Mouse (Mus musculus) lung, adult 2 months (tissue): Measurements from ENCODE around the gene Lexm. TPM values are rescaled to one million over a fixed set of nuclear protein-coding genes. Genes with fewer than 3 reads are reported as not detected.

Experiments used
- DNase-seq: peaks from one replicate; pipeline ENCODE4 v3.0.0; 2022
- H3K4me1 ChIP-seq: fragments of 200-500 bp; 2 replicates; pipeline ENCODE4 v1.6.1; 2011; ENCODE audit warnings: low read length; ENCODE audit not compliant: control insufficient read depth, insufficient read depth
- H3K4me3 ChIP-seq: fragments of 200-500 bp; replicated peaks from 2 replicates; pipeline ENCODE3; 2011; ENCODE audit warnings: low read depth, mild to moderate bottlenecking, control low read depth, low read length; ENCODE audit errors: extremely low read depth
- CTCF ChIP-seq: fragments of 200-500 bp; IDR thresholded peaks from 2 replicates; pipeline ENCODE4 v1.5.1; 2011; ENCODE audit warnings: mild to moderate bottlenecking, low read length, control low read depth; ENCODE audit not compliant: insufficient read depth
- POLR2A ChIP-seq: fragments of 200-500 bp; IDR thresholded peaks from 2 replicates; pipeline ENCODE4 v1.6.1; 2011; ENCODE audit warnings: low read depth, mild to moderate bottlenecking, control low read depth, low read length, borderline replicate concordance; ENCODE audit errors: extremely low read depth
- WGBS: fragments of 180-500 bp; shearing (Covaris S2); methylation state at CpG from one replicate; pipeline ENCODE4 v1.1.7; 2018; 5-methylcytosine and 5-hydroxymethylcytosine counted together
- polyA plus RNA-seq: library from polyadenylated mRNA; depleted of rRNA; stranded (reverse); fragments of >200 nt; gene quantifications from 2 replicates; pipeline ENCODE4 v1.2.3, GENCODE M21; 2012

Gene Lexm
- polyA plus RNA-seq, 1 experiment, result not detected

DNA sequence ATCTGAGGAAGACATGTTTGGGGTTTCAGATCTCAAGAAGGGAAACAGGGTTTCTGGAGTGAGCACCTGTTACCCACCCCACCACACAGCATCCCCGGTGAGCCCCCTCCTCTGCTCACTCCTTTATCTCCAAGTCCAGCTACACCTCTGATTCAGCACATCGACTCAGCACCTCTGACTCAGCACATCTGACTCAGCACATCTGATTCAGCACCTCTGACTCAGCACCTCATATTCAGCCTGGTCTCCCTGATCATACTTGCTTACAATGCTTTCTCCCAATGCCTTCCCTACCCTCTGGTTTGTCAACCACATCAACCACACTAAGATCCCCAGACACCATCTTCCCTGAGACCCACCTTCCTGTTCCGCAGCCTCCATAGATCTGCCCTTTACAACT is 3.5 kb downstream of the Lexm start:
- DNase-seq, result no peak
- Histone ChIP-seq H3K4me3 (no peak overlapping the region), H3K4me1 (no peaks in the 10 kb centered on the region)
- WGBS, result 51% methylated on average over 3 of the region's 3 CpGs
- TF ChIP-seq CTCF, result no peak
- no peak for TF ChIP-seq POLR2A

DNA sequence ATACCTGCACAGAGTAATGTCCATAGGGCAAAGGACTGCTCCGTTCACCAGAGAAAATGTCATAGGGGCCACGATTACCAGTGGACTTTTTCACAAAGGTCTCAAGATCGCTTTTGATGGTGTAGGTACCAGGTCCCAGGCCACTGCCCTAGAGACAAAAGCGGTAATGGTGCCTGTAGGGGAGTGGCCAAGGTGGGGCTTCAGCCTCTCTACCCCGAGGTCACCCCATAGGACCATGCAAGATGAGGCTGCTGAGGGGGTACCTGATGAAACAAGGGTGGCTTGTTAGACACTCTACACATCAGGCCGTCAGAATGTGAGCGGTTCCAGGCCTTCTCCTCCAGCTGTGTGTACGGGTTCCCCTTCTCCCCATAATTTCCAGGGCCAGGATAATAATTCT is 3.9 kb downstream of the Lexm start:
- TF ChIP-seq CTCF (no peak), POLR2A (no peak)
- no peak for DNase-seq
- H3K4me3 ChIP-seq, result no peak overlapping the region
- H3K4me1 ChIP-seq, result no peaks in the 10 kb centered on the region
- WGBS, result 78% methylated on average over 8 of the region's 8 CpGs

DNA sequence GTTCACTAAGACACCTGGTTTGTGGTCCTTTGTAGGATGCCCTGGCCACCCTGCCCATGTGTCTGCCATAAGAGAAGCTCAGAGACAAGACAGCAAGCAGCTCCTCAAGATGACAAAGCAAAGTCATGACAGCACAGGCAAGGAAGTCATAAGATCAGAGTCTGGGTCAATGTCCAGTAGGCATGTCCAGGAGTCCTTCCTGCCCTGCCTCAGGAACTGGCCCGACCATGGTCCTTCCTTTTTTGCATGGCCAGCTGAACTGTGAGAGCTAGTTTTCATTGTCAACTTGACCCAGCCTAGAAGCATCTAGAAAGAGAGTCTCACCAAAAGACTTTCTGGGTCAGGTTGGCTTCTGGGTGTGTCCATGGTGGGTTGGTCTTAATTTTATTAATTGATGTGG is 9.1 kb downstream of the Lexm start:
- DNase-seq, result no peak
- Histone ChIP-seq H3K4me1 (no peaks in the 10 kb centered on the region), H3K4me3 (no peak overlapping the region)
- WGBS, result 69% methylated on average over 1 of the region's 1 CpGs
- no peak for TF ChIP-seq POLR2A
- TF ChIP-seq CTCF, result no peak

DNA sequence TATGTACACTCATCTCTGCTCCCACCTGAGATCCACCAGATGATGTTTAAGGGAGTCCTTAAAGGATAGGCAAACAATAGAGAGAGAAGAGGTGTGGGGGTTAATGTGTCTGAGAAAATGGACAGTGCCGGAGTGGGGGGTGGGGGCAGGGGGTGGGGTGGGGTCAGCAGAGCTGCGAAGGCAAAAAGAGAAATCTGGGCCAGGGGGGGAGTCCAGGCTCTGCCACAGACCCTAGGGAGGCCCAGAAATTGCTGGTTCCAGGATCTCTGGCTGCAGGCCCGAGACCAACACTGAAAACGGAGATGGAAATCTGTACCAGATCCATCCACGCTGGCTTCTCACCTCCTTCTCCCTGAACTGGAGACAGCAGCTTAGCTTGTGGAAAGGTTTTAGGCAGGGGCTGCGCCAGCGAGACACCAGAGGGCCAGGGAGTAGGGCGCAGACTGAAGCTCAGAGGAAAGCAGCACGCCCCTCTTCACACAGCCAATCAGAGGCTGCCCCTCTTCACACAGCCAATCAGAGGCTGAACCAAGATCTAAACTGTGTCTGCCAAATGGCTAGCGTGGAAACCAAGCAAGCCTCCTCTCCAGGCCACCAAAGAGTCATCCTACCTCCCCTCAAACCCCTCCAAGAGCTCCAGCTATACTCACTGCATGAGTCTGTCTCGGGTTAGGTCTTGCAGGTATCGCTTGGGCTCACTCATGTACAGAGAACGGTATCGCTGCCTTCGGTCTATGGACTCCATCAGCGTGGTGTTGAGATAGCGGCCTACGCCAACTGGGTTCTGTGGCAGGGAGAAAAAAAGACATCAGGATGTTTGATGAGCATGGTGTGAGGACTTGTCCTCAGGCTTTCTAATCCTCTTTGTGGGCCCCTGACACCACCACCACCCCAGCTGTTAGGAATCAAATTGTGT is 10.1 kb downstream of the Lexm start:
- TF ChIP-seq CTCF (no peak), POLR2A (no peak)

DNA sequence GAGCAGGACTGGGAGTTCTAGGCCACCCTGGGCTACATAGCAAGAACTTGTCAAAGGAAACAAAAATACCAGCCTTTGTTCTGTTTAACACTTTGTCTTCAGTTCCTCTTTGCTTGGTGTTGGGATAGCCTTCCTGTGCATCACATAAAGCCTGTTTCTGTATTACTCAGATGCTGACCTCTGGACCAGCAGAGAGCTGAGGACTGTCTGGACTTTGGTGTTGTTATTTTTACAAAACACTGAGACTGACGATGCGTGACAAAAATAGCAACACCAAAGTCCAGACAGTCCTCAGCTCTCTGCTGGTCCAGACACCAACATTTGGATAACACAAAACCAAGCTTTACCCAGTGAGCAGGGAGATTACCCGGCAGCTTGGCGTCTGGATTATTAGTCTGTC is 16.3 kb downstream of the Lexm start:
- TF ChIP-seq CTCF, result no peak
- no peak for TF ChIP-seq POLR2A
- no peak for DNase-seq
- H3K4me1 ChIP-seq, result no peaks in the 10 kb centered on the region
- no peak overlapping the region for H3K4me3 ChIP-seq
- WGBS, result 66% methylated on average over 4 of the region's 4 CpGs

More for the DNA sequence above, 10.1 kb downstream of the Lexm start:
- Histone ChIP-seq H3K4me3 (no peak overlapping the region), H3K4me1 (no peaks in the 10 kb centered on the region)
- 41% methylated on average over 18 of the region's 18 CpGs for WGBS
- no peak for DNase-seq

DNA sequence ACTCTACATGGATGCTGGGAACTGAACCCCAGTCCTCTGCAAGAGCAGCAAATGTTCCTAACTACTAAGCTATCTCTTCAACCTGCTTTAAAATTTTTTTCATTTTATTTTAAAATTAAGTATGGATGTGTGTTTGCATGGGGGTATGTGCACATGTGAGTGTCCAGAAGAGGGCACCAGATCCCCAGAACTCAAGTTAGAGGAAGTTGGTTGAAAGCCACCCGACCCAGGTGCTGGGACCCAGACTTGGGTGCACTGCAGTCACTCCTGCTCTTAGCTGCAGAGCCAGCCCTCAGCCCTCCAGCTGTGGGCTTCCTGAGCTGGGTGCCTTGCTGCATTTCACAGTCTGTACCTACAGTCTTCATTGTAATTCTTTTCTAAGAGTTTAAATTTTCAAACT is 17.6 kb downstream of the Lexm start:
- Histone ChIP-seq H3K4me1 (no peaks in the 10 kb centered on the region), H3K4me3 (no peak overlapping the region)
- no peak for TF ChIP-seq POLR2A
- DNase-seq, result no peak
- WGBS, result 45% methylated on average over 1 of the region's 1 CpGs

DNA sequence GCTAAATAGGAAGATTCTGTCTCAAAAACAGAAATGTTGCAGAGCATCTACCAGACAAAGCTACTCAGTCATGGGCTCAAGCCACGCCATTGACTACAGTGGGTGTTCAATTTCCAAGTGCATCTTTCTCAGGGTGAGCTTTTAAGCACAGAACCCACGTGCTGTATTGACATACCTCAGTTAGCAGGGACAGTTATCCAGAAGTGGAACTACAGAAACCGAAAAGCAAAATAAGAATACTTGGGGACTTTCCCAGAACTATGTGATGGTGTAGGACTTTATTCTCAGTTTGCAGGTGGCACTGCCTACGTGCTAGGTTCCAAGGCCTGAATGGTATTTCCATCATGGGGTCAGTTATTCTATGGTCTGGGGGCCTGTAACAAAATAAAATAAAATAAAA is 19.3 kb downstream of the Lexm start:
- DNase-seq, result no peak
- WGBS, result 77% methylated on average over 4 of the region's 4 CpGs
- Histone ChIP-seq H3K4me1 (no peaks in the 10 kb centered on the region), H3K4me3 (no peak overlapping the region)
- TF ChIP-seq CTCF, result no peak
- no peak for TF ChIP-seq POLR2A

DNA sequence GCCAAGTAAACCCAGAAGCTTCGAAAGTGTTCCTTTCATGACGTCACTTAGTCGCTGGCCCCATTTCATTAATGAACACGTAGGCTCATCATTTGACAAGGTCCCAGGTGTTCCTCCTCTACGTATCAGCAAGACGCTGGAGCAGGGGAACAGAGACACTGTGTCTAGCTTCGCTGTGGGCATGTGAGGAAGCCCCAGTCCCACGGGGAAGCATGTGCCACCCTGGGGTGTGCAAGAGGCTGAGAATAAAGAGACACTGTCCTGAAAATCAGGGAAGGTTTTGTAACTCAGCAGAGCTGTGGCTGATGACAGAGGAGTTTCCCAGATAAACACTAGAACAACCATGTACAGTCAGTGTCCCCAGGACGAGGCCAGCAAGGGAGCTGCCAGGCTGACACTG is 20.0 kb downstream of the Lexm start:
- TF ChIP-seq CTCF (no peak), POLR2A (no peak)
- Histone ChIP-seq H3K4me3 (no peak overlapping the region), H3K4me1 (no peaks in the 10 kb centered on the region)
- DNase-seq, result no peak
- WGBS, result 75% methylated on average over 9 of the region's 9 CpGs

DNA sequence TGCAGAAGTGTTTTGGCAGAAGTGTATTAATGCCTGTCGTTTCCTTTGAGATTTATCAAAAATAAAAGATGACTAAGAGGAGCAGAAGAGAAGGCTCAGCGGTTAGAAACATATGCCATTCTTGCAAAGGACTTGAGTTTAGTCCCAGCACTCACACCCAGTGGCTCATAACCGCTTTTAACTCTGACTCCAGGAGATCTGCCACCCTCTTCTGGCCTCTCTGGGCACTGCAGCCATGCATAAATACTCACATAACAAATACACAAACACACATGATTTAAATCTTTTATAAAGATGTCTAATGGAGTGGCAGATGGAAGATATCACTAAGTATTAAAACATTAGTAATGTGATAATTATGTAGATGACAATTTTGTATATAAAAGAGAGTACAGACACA is 20.8 kb downstream of the Lexm start:
- Histone ChIP-seq H3K4me1 (no peaks in the 10 kb centered on the region), H3K4me3 (no peak overlapping the region)
- DNase-seq, result no peak
- no peak; the same call in 1 of the 2 replicates for TF ChIP-seq CTCF
- TF ChIP-seq POLR2A, result no peak
- WGBS, result 64% methylated on average over 3 of the region's 3 CpGs

DNA sequence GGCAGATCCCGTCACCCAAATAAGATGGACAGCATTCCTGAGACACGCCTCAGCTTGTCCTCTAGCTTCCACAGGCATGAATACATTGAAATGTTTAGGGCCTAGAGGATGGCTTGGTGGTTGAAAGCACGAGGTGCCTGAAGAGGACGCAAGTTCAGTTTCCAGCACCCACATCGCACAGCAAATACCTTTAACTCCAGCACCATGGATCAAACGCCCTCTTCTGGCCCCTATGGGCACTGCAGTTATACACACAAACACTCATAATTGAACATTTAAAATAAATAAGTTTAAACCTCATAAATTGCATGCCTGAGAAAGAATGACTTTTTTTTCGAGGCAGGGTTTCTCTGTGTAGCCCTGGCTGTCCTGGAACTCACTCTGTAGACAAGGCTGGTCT is 23.4 kb downstream of the Lexm start:
- WGBS, result 62% methylated on average over 7 of the region's 7 CpGs
- Histone ChIP-seq H3K4me3 (no peak overlapping the region), H3K4me1 (0 out of 2 replicates have a peak, but pooled peaks cover 3% of the 10 kb centered on the region)
- no peak for TF ChIP-seq POLR2A
- peak; percentile 10; the same call in 1 of the 2 replicates for TF ChIP-seq CTCF
- DNase-seq, result no peak
